Mouse (Mus musculus) forebrain, embryonic 13.5 days (tissue): ENCODE data around the gene Rhbdd3. TPM values are rescaled to one million over a fixed set of nuclear protein-coding genes. Genes with fewer than 3 reads are reported as not detected.
A peak's percentile ranks its signal among the peaks of the same experiment; 100 is the strongest.

Experiments
- ATAC-seq: fragments of 200-750 bp; cut with Nextera tagmentation; 2 replicates; pipeline ENCODE4 v1.8.0; 2017
- H3K27ac ChIP-seq: fragments of 300-500 bp; sonication (generic); 2 replicates; pipeline ENCODE4 v1.5.1; 2015; ENCODE audit warnings: inconsistent platforms, mild to moderate bottlenecking, moderate library complexity
- H3K27me3 ChIP-seq: fragments of 300-500 bp; sonication (generic); 2 replicates; pipeline ENCODE4 v1.6.1; 2015; ENCODE audit warnings: mild to moderate bottlenecking, inconsistent platforms
- H3K36me3 ChIP-seq: fragments of 300-500 bp; sonication (generic); 2 replicates; pipeline ENCODE4 v1.6.1; 2015; ENCODE audit warnings: mild to moderate bottlenecking, inconsistent platforms; ENCODE audit not compliant: poor library complexity, severe bottlenecking
- H3K4me1 ChIP-seq: fragments of 300-500 bp; sonication (generic); 2 replicates; pipeline ENCODE4 v1.6.1; 2015; ENCODE audit warnings: inconsistent platforms
- H3K4me2 ChIP-seq: fragments of 300-500 bp; sonication (generic); 2 replicates; pipeline ENCODE4 v1.6.1; 2015; ENCODE audit warnings: inconsistent platforms, mild to moderate bottlenecking, moderate library complexity
- H3K4me3 ChIP-seq: fragments of 300-500 bp; sonication (generic); 2 replicates; pipeline ENCODE4 v1.5.1; 2015; ENCODE audit warnings: mild to moderate bottlenecking, inconsistent platforms
- H3K9ac ChIP-seq: fragments of 300-500 bp; sonication (generic); 2 replicates; pipeline ENCODE4 v1.6.1; 2015; ENCODE audit warnings: mild to moderate bottlenecking, inconsistent platforms
- H3K9me3 ChIP-seq: fragments of 300-500 bp; sonication (generic); replicated peaks from 2 replicates; pipeline ENCODE4 v1.6.1; 2016; ENCODE audit warnings: inconsistent platforms
- WGBS: fragments of 180-500 bp; shearing (Covaris S2); methylation state at CpG from one replicate; pipeline ENCODE4 v1.1.7; 2015; 5-methylcytosine and 5-hydroxymethylcytosine counted together
- polyA plus RNA-seq: library from polyadenylated mRNA; unstranded; fragments of >200 nt; fragmentation: Nextera tagmentation; extraction: Ambion mirVana; gene quantifications from 2 replicates; pipeline ENCODE4 v1.2.1, GENCODE M21; 2015

The Rhbdd3 gene
- polyA plus RNA-seq, result 25.8 and 26.3 TPM in 2 replicates

- peak; percentile 93 for ATAC-seq
- H3K4me3 ChIP-seq, result peak within 1 kb of the TSS; percentile 99
- H3K27me3 ChIP-seq, result no peaks in the 10 kb centered on the region
Measured at GRCm38 (mm10) chr11:5098736-5099542, at the start of gene Rhbdd3, which contains the start of gene Ewsr1. Rhbdd3 (plus strand) TSS chr11:5098926. Ewsr1 (minus strand) TSS chr11:5099266.

GRCm38 (mm10) chr11:5051629-5052028 lies 47.1 kb upstream of the Rhbdd3 start:
- H3K27ac ChIP-seq, result no peak overlapping the region
- no peaks in the 10 kb centered on the region for H3K36me3 ChIP-seq
- H3K4me1 ChIP-seq, result peaks cover 7% of the 10 kb centered on the region
- no peak for ATAC-seq
- no peak overlapping the region for H3K4me2 ChIP-seq
- H3K9me3 ChIP-seq, result no peaks in the 10 kb centered on the region
- H3K27me3 ChIP-seq, result peaks cover 15% of the 10 kb centered on the region
- no peak overlapping the region for H3K9ac ChIP-seq
- WGBS, result 73% methylated on average over 10 of the region's 10 CpGs
- H3K4me3 ChIP-seq, result no peak overlapping the region

More at GRCm38 (mm10) chr11:5098736-5099542, at the start of gene Rhbdd3, which contains the start of gene Ewsr1:
- no peaks in the 10 kb centered on the region for H3K9me3 ChIP-seq
- peak within 1 kb of the TSS; percentile 85 for H3K4me2 ChIP-seq
- H3K27ac ChIP-seq, result peak within 1 kb of the TSS; percentile 96
- peaks cover 2% of the 10 kb centered on the region; the same call in 1 of the 2 replicates for H3K36me3 ChIP-seq
- peaks cover 36% of the 10 kb centered on the region for H3K4me1 ChIP-seq
- under 1% methylated on average over 91 of the region's 92 CpGs for WGBS
- H3K9ac ChIP-seq, result peak within 1 kb of the TSS; percentile 99

GRCm38 (mm10) chr11:5052200-5052854 lies 46.4 kb upstream of the Rhbdd3 start:
- Histone ChIP-seq H3K36me3 (no peaks in the 10 kb centered on the region), H3K27me3 (peaks cover 22% of the 10 kb centered on the region), H3K4me2 (no peak overlapping the region), H3K27ac (no peak overlapping the region), H3K9me3 (no peaks in the 10 kb centered on the region), H3K4me1 (peaks cover 13% of the 10 kb centered on the region), H3K4me3 (no peak overlapping the region), H3K9ac (no peak overlapping the region)
- ATAC-seq, result no peak
- WGBS, result 82% methylated on average over 10 of the region's 10 CpGs

- Histone ChIP-seq H3K4me3 (no peak overlapping the region), H3K4me2 (no peak overlapping the region), H3K4me1 (peaks cover 26% of the 10 kb centered on the region), H3K27me3 (peaks cover 39% of the 10 kb centered on the region), H3K9ac (no peak overlapping the region), H3K36me3 (no peaks in the 10 kb centered on the region), H3K9me3 (no peaks in the 10 kb centered on the region), H3K27ac (no peak overlapping the region)
- no peak for ATAC-seq
- 92% methylated on average over 14 of the region's 14 CpGs for WGBS
Measured at GRCm38 (mm10) chr11:5054151-5054550, 44.6 kb upstream of the Rhbdd3 start.

DNA sequence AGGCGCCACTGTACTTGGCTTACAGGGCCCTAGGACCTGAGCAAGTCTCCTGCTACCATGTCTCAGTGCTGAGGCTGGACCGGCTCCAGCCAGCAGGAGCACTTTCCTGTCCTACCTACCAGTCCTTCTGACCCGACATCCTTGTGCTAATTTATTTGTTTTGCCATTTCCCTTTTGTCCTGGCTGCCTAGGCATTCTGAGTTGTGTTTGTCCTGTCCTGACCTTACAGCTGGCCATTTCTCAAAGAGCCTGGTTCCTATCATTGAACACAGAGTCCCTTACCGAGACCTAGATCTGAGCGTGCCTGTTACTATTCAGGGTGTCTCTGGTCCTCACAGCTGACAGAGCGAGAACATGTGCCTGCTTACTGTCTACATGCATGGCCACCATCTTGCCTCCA lies 43.9 kb upstream of the Rhbdd3 start:
- H3K9me3 ChIP-seq, result no peaks in the 10 kb centered on the region
- no peak for ATAC-seq
- 72% methylated on average over 6 of the region's 6 CpGs for WGBS
- H3K27me3 ChIP-seq, result peaks cover 47% of the 10 kb centered on the region
- H3K9ac ChIP-seq, result no peak overlapping the region
- H3K27ac ChIP-seq, result no peak overlapping the region
- H3K4me3 ChIP-seq, result no peak overlapping the region
- H3K4me2 ChIP-seq, result no peak overlapping the region
- H3K4me1 ChIP-seq, result peaks cover 32% of the 10 kb centered on the region
- no peaks in the 10 kb centered on the region for H3K36me3 ChIP-seq

DNA sequence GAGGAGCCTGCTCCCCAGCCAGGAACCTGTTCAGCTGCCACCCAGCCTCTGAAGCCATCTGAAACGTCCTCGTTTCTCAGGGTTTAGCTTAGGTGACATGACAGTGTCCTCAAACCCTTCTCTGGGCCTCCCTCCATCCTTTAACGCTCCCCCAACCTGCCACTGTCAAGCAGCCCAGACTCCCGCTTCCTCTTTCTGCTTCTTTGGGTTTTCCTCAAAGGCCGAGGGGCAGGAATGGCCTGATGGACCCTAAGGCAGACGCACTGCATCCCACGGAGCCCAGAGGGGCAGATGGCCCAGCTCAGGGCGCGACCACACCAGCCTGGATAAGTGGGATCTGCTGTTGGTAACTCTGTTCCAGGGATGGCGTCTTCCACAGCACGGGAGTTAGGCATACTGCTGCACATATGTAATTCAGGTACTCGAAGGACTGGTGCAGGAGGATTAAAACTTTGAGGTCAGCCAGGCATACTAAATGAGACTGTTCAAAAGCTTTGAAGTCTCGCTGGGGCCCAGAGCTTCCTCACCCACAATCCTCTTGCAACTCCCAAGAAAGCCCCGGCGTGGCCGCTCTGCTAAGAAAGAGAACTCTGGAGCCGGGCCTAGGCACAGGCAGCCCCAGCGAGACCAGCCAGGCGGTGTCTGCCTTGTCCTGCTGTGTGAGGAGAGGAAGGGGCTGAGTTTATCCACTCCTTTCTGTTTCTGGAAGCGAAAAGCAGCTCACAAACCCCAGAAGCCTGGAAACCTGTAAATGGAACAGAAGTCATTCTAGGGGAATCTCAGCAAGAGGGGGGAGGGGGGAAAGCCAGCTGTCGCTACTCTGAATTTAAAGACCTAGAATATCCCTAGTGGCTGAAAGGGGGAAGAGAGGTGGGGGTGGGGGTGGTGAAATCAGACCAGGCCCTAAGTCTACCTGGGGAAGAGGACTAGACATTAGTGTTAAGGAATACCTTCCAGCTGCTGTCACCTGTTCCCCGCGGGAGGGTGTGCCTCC lies 42.5 kb upstream of the Rhbdd3 start:
- Histone ChIP-seq H3K4me2 (no peak overlapping the region), H3K27ac (no peak overlapping the region), H3K4me3 (no peak overlapping the region), H3K36me3 (no peaks in the 10 kb centered on the region), H3K9ac (no peak overlapping the region), H3K4me1 (peaks cover 37% of the 10 kb centered on the region), H3K27me3 (peaks cover 60% of the 10 kb centered on the region), H3K9me3 (no peaks in the 10 kb centered on the region)
- no peak for ATAC-seq
- WGBS, result 21% methylated on average over 23 of the region's 23 CpGs

GRCm38 (mm10) chr11:5057064-5057463 lies 41.7 kb upstream of the Rhbdd3 start:
- WGBS, result 50% methylated on average over 8 of the region's 8 CpGs

GRCm38 (mm10) chr11:5057541-5057855 lies 41.2 kb upstream of the Rhbdd3 start:
- Histone ChIP-seq H3K27me3 (peaks cover 73% of the 10 kb centered on the region), H3K27ac (no peak overlapping the region), H3K4me2 (peak overlapping the region; percentile 82), H3K36me3 (no peaks in the 10 kb centered on the region), H3K4me3 (peak overlapping the region; percentile 45), H3K9me3 (no peaks in the 10 kb centered on the region), H3K9ac (peak overlapping the region; percentile 65; the same call in 1 of the 2 replicates), H3K4me1 (peaks cover 49% of the 10 kb centered on the region)
- ATAC-seq, result no peak
- whole genome bisulfite sequencing, result 11% methylated on average over 8 of the region's 8 CpGs

More at GRCm38 (mm10) chr11:5057064-5057463, 41.7 kb upstream of the Rhbdd3 start:
- ATAC-seq, result no peak
- H3K36me3 ChIP-seq, result no peaks in the 10 kb centered on the region
- H3K27me3 ChIP-seq, result peaks cover 69% of the 10 kb centered on the region
- H3K9ac ChIP-seq, result no peak overlapping the region
- H3K4me2 ChIP-seq, result no peak overlapping the region
- H3K4me3 ChIP-seq, result peak overlapping the region; percentile 45; the same call in 1 of the 2 replicates
- no peak overlapping the region for H3K27ac ChIP-seq
- H3K4me1 ChIP-seq, result peaks cover 45% of the 10 kb centered on the region
- no peaks in the 10 kb centered on the region for H3K9me3 ChIP-seq

DNA sequence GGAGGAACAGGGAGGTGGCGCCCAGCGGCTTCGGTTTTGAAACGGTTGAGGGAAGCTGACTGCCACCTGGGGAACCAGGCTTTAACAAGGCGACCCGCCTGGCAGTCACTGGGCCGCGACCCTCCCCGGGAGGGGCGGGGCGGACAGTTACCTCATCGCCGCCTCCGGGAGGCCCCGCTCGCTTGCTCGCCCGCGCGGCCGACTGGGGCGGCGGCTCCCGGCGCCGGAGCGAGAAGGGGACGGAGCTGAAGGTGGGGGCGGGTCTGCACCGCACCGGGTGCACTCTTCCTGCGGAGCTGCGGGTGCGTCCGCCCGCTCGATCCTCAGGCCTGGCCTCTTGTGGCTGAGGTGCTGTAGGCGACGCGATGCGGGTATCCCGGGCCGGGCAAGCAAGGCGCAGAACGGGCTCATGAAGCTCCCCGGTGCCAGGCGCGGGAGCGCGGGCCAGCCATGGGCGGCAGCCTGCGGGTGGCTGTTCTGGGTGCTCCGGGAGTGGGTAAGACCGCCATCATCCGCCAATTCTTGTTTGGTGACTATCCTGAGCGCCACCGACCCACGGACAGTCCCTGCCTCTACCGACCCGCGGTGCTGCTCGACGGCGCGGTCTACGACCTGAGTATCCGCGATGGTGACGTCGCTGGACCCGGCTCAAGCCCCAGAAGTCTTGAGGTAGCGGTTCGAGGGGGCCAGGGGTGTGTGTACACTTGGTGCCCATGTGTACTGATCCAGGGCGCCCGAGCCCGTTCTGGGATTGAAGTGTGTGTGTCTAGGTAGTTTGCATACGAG lies 40.7 kb upstream of the Rhbdd3 start, which contains the start of gene Rasl10a:
Gene Rasl10a (plus strand): TSS at position 273 of the 786 bp plus-strand sequence.
- Histone ChIP-seq H3K9ac (peak within 1 kb of the TSS; percentile 65), H3K4me3 (peak within 1 kb of the TSS; percentile 45), H3K9me3 (no peaks in the 10 kb centered on the region), H3K36me3 (0 out of 2 replicates have a peak, but pooled peaks cover 3% of the 10 kb centered on the region), H3K27me3 (peaks cover 78% of the 10 kb centered on the region), H3K4me1 (peaks cover 54% of the 10 kb centered on the region), H3K4me2 (peak within 1 kb of the TSS; percentile 82), H3K27ac (no peak within 1 kb of the TSS)
- ATAC-seq, result no peak
- WGBS, result 3% methylated on average over 77 of the region's 77 CpGs

- H3K36me3 ChIP-seq, result 0 out of 2 replicates have a peak, but pooled peaks cover 5% of the 10 kb centered on the region
- H3K4me2 ChIP-seq, result no peak overlapping the region
- peaks cover 62% of the 10 kb centered on the region for H3K4me1 ChIP-seq
- H3K27ac ChIP-seq, result no peak overlapping the region
- no peaks in the 10 kb centered on the region for H3K9me3 ChIP-seq
- no peak for ATAC-seq
- H3K4me3 ChIP-seq, result 0 out of 2 replicates have a peak overlapping the region, but pooled peaks have one; percentile 45
- no peak overlapping the region for H3K9ac ChIP-seq
- H3K27me3 ChIP-seq, result peaks cover 86% of the 10 kb centered on the region
- WGBS, result 34% methylated on average over 9 of the region's 9 CpGs
Measured at GRCm38 (mm10) chr11:5058783-5059182, 39.9 kb upstream of the Rhbdd3 start.

DNA sequence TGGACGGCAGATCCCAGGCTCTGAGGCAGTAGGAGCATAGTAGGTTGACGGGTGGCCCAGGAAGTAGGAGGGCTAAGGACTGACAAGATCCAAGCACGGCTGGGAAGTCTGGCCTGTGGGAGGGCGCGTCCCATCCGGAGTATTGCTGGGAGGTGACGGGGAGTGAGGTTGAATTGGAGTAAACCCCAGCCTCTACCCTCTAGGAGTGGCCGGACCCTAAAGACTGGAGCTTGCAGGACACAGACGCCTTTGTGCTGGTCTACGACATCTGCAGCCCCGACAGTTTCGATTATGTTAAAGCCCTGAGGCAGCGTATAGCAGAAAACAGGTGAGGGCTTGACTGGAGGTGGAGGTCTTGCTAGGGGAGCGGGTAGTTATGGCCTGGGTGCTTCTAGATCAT lies 39.5 kb upstream of the Rhbdd3 start:
- 29% methylated on average over 14 of the region's 14 CpGs for WGBS
- Histone ChIP-seq H3K36me3 (0 out of 2 replicates have a peak, but pooled peaks cover 5% of the 10 kb centered on the region), H3K27ac (no peak overlapping the region), H3K9me3 (no peaks in the 10 kb centered on the region), H3K4me2 (no peak overlapping the region), H3K27me3 (peaks cover 90% of the 10 kb centered on the region), H3K4me3 (no peak overlapping the region), H3K9ac (peak overlapping the region; percentile 8; the same call in 1 of the 2 replicates), H3K4me1 (peaks cover 66% of the 10 kb centered on the region)
- no peak for ATAC-seq
